Mouse (Mus musculus) mesoderm, embryonic 11.5 days (tissue): ENCODE data around the gene Csf3.
"Not testable (repeated sequence)": the region's sequence is repeated elsewhere in the genome, so short reads cannot be mapped to it uniquely, and the experiment has no call there.

Experiments used
- DNase-seq: peaks from one replicate; pipeline ENCODE4 v3.0.0-alpha.2; 2012; ENCODE audit warnings: low read depth, low spot score

The Csf3 gene

GRCm38 (mm10) chr11:98701213-98701670 lies at the start of gene Csf3:
Gene Csf3 (plus strand): TSS chr11:98701263.
- DNase-seq, result no peak

- peak; percentile 58 for DNase-seq
Observed at GRCm38 (mm10) chr11:98655076-98655475, 46.0 kb upstream of the Csf3 start.

GRCm38 (mm10) chr11:98660517-98660916 lies 40.5 kb upstream of the Csf3 start:
- DNase-seq, result peak; percentile 75

- no peak for DNase-seq
Observed at GRCm38 (mm10) chr11:98664091-98664490, 37.0 kb upstream of the Csf3 start, which contains the start of gene Gsdma. Gene Gsdma (plus strand): TSS chr11:98664351.

- DNase-seq, result no peak
Observed at GRCm38 (mm10) chr11:98668984-98669383, 32.1 kb upstream of the Csf3 start.

GRCm38 (mm10) chr11:98671284-98671815 lies 29.7 kb upstream of the Csf3 start:
- no peak for DNase-seq

GRCm38 (mm10) chr11:98671857-98672256 lies 29.2 kb upstream of the Csf3 start:
- DNase-seq, result no peak

GRCm38 (mm10) chr11:98672482-98672881 lies 28.6 kb upstream of the Csf3 start:
- no peak for DNase-seq

- peak; percentile 66 for DNase-seq
Observed at GRCm38 (mm10) chr11:98673136-98673535, 27.9 kb upstream of the Csf3 start.

GRCm38 (mm10) chr11:98675829-98676363 lies 25.2 kb upstream of the Csf3 start:
- DNase-seq, result no peak

- no peak for DNase-seq
Observed at GRCm38 (mm10) chr11:98680023-98680422, 21.0 kb upstream of the Csf3 start.

GRCm38 (mm10) chr11:98680595-98680994 lies 20.5 kb upstream of the Csf3 start:
- DNase-seq, result not testable (repeated sequence)

- DNase-seq, result no peak
Observed at GRCm38 (mm10) chr11:98681186-98681585, 19.9 kb upstream of the Csf3 start.

GRCm38 (mm10) chr11:98681786-98682745 lies 19.0 kb upstream of the Csf3 start, which contains the start of gene Psmd3:
Gene Psmd3 (plus strand): TSS chr11:98682554.
- peak; percentile 98 for DNase-seq

- DNase-seq, result no peak
Observed at GRCm38 (mm10) chr11:98682811-98683210, 18.3 kb upstream of the Csf3 start.

- DNase-seq, result no peak
Observed at GRCm38 (mm10) chr11:98685642-98686041, 15.4 kb upstream of the Csf3 start.

- no peak for DNase-seq
Observed at GRCm38 (mm10) chr11:98686976-98687375, 14.1 kb upstream of the Csf3 start.

GRCm38 (mm10) chr11:98688009-98688408 lies 13.1 kb upstream of the Csf3 start:
- no peak for DNase-seq

- no peak for DNase-seq
Observed at GRCm38 (mm10) chr11:98693201-98693600, 7.9 kb upstream of the Csf3 start.

GRCm38 (mm10) chr11:98693746-98694145 lies 7.3 kb upstream of the Csf3 start:
- no peak for DNase-seq

GRCm38 (mm10) chr11:98694301-98694700 lies 6.8 kb upstream of the Csf3 start:
- DNase-seq, result no peak

GRCm38 (mm10) chr11:98695408-98695807 lies 5.7 kb upstream of the Csf3 start:
- DNase-seq, result no peak
